Mouse (Mus musculus): ENCODE measurements around the gene Higd1b. TPM values are rescaled to one million over a fixed set of nuclear protein-coding genes. Genes with fewer than 3 reads are reported as not detected.

The Higd1b gene
- 1 to 10 TPM; 1.4 to 2.6 (median 2.1) TPM for total RNA-seq (2022)

- DNase-seq, result no peak
Observed at GRCm38 (mm10) chr11:102835549-102835948, at the start of gene Higd1b. Higd1b (plus strand) TSS chr11:102835849.

- DNase-seq, result no peak
Observed at GRCm38 (mm10) chr11:102787688-102788177, 47.9 kb upstream of the Higd1b start.

GRCm38 (mm10) chr11:102791682-102792445, 43.8 kb upstream of the Higd1b start:
- DNase-seq, result no peak

- no peak for DNase-seq
Observed at GRCm38 (mm10) chr11:102794157-102794556, 41.5 kb upstream of the Higd1b start.

- DNase-seq, result no peak
Observed at GRCm38 (mm10) chr11:102803453-102803852, 32.2 kb upstream of the Higd1b start.

- DNase-seq, result no peak
Observed at GRCm38 (mm10) chr11:102808246-102808645, 27.4 kb upstream of the Higd1b start.

- DNase-seq, result no peak
Observed at GRCm38 (mm10) chr11:102810721-102811485, 24.7 kb upstream of the Higd1b start.

- DNase-seq, result no peak
Observed at GRCm38 (mm10) chr11:102814881-102815280, 20.8 kb upstream of the Higd1b start.

GRCm38 (mm10) chr11:102818121-102819020, 17.3 kb upstream of the Higd1b start:
- no peak for DNase-seq

- peak; percentile 35 for DNase-seq
Observed at GRCm38 (mm10) chr11:102819021-102819782, 16.4 kb upstream of the Higd1b start, which contains the start of gene Gjc1. Gjc1 (minus strand) TSS chr11:102819700.

GRCm38 (mm10) chr11:102819783-102820385, 15.8 kb upstream of the Higd1b start:
- no peak for DNase-seq

- DNase-seq, result no peak
Observed at GRCm38 (mm10) chr11:102820432-102820831, 15.2 kb upstream of the Higd1b start.

GRCm38 (mm10) chr11:102821231-102821630, 14.4 kb upstream of the Higd1b start:
- no peak for DNase-seq

GRCm38 (mm10) chr11:102826476-102826875, 9.2 kb upstream of the Higd1b start:
- no peak for DNase-seq

GRCm38 (mm10) chr11:102827097-102827496, 8.6 kb upstream of the Higd1b start:
- DNase-seq, result no peak

GRCm38 (mm10) chr11:102830276-102830675, 5.4 kb upstream of the Higd1b start:
- DNase-seq, result peak; percentile 63

- no peak for DNase-seq
Observed at GRCm38 (mm10) chr11:102832700-102833297, 2.9 kb upstream of the Higd1b start.

- DNase-seq, result no peak
Observed at GRCm38 (mm10) chr11:102834219-102834618, 1.4 kb upstream of the Higd1b start.

GRCm38 (mm10) chr11:102836146-102836545, 497 bp downstream of the Higd1b start:
- DNase-seq, result no peak

GRCm38 (mm10) chr11:102837385-102837784, 1.7 kb downstream of the Higd1b start:
- DNase-seq, result no peak

- no peak for DNase-seq
Observed at GRCm38 (mm10) chr11:102838126-102838525, 2.5 kb downstream of the Higd1b start.
